Mouse (Mus musculus): ENCODE data around the gene Ephb3. TPM values are rescaled to one million over a fixed set of nuclear protein-coding genes. Genes with fewer than 3 reads are reported as not detected.

The Ephb3 gene
- polyA plus RNA-seq, 1 experiment from 2014 or later, result 19.4 TPM

DNA sequence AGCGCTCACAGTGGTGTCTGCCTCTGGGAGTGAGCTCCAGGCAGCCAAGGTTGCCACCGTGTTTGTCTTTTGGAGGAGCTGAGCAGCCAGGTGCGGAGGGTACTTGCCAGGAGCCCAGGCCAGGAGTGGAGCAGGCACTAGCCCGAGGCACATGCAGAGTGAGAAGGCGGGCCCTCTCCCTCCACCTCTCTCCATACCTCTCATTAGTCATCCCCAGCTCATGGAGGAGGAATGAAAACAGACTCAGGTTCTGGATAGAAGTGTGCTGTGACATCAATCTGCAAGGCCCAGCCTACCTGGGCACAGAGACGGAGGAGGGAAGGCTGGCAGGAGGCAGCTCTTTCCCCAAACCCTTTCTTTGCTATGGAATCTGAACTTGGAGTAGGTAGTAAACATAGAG lies 22.1 kb downstream of the Ephb3 start:
- H3K27me3 ChIP-seq, result no peaks in the 10 kb centered on the region
- no peak overlapping the region for H3K9ac ChIP-seq (replicated peaks)
- no peak overlapping the region for H3K4me3 ChIP-seq (replicated peaks)
- ATAC-seq, result no peak
- no peak overlapping the region for H3K4me2 ChIP-seq (replicated peaks)
- H3K36me3 ChIP-seq, result peaks cover 26% of the 10 kb centered on the region
- no peak overlapping the region for H3K27ac ChIP-seq
- peaks cover 11% of the 10 kb centered on the region for H3K4me1 ChIP-seq (replicated peaks)
- H3K9me3 ChIP-seq, result no peaks in the 10 kb centered on the region
- WGBS, result 82% methylated on average over 6 of the region's 6 CpGs

- H3K27ac ChIP-seq, result no peak overlapping the region
- H3K9ac ChIP-seq (replicated peaks), result no peak overlapping the region
- 75% methylated on average over 8 of the region's 8 CpGs for WGBS
- H3K36me3 ChIP-seq, result no peaks in the 10 kb centered on the region
- no peaks in the 10 kb centered on the region for H3K9me3 ChIP-seq
- H3K4me2 ChIP-seq (replicated peaks), result no peak overlapping the region
- no peak overlapping the region for H3K4me3 ChIP-seq (replicated peaks)
- peaks cover 11% of the 10 kb centered on the region; the same call in 1 of the 2 replicates for H3K27me3 ChIP-seq
- no peak for ATAC-seq
- H3K4me1 ChIP-seq (replicated peaks), result peaks cover 18% of the 10 kb centered on the region
These were observed 30.6 kb downstream of the Ephb3 start for GRCm38 (mm10) chr16:21235135-21235534.

GRCm38 (mm10) chr16:21238722-21239121 lies 34.2 kb downstream of the Ephb3 start:
- H3K4me3 ChIP-seq (replicated peaks), result no peak overlapping the region
- H3K9me3 ChIP-seq, result no peaks in the 10 kb centered on the region
- peaks cover 26% of the 10 kb centered on the region for H3K4me1 ChIP-seq (replicated peaks)
- peaks cover 17% of the 10 kb centered on the region for H3K27me3 ChIP-seq
- 22% methylated on average over 5 of the region's 5 CpGs for WGBS
- H3K27ac ChIP-seq, result no peak overlapping the region
- no peak overlapping the region for H3K9ac ChIP-seq (replicated peaks)
- peak; percentile 31 for ATAC-seq
- no peaks in the 10 kb centered on the region for H3K36me3 ChIP-seq
- no peak overlapping the region for H3K4me2 ChIP-seq (replicated peaks)

DNA sequence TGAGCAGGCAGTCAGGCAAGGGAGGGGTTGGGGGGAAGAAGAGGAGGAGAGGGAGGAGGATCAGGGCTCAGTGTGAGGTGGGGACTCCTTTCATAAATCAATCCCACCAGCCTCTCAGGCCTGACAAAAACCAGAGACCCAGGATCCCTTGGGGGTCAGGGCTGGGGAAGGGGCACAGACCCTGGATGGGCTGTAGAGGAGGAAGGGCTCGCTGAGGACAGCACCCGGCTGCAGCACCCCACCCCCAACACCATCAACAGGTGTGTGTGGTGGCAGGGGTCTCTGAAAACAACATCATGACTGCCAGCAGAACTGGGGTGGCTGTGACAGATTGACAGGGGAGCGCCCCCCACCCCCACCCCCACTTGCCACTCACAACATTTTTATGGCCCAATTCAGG lies 36.0 kb downstream of the Ephb3 start:
- Histone ChIP-seq H3K9me3 (no peaks in the 10 kb centered on the region), H3K4me2 (replicated peaks) (no peak overlapping the region), H3K9ac (replicated peaks) (no peak overlapping the region), H3K4me1 (replicated peaks) (peaks cover 30% of the 10 kb centered on the region), H3K27me3 (peaks cover 30% of the 10 kb centered on the region), H3K27ac (no peak overlapping the region), H3K4me3 (replicated peaks) (no peak overlapping the region), H3K36me3 (no peaks in the 10 kb centered on the region)
- 56% methylated on average over 3 of the region's 3 CpGs for WGBS
- no peak for ATAC-seq

- H3K27ac ChIP-seq, result no peak overlapping the region
- ATAC-seq, result no peak
- H3K36me3 ChIP-seq, result no peaks in the 10 kb centered on the region
- no peak overlapping the region for H3K4me2 ChIP-seq (replicated peaks)
- no peaks in the 10 kb centered on the region for H3K9me3 ChIP-seq
- H3K4me1 ChIP-seq (replicated peaks), result peaks cover 35% of the 10 kb centered on the region
- H3K9ac ChIP-seq (replicated peaks), result no peak overlapping the region
- no peak overlapping the region for H3K4me3 ChIP-seq (replicated peaks)
- peaks cover 31% of the 10 kb centered on the region for H3K27me3 ChIP-seq
These were observed 36.5 kb downstream of the Ephb3 start for GRCm38 (mm10) chr16:21241030-21241429.

DNA sequence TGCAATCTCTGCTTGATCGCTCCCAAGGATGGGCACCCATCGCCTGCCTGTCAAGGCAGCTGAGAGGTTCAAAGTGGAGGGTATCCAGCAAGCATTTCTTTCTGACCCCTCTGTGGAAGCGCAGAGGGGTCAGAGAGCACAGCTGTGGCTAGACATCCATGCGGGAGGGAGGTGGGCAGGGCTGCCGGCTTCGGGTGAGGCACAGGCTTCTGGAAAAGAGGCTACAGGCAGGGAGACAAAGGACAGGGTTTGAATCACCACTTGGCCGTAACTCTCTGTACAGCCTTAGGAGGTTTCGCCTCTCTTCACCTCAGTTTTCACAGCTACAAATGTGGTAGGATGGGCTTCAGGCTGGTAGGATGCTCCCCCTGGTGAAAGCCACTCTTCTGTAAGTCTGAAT lies 38.4 kb downstream of the Ephb3 start:
- no peak for ATAC-seq
- Histone ChIP-seq H3K36me3 (no peaks in the 10 kb centered on the region), H3K27me3 (peaks cover 45% of the 10 kb centered on the region), H3K4me3 (replicated peaks) (no peak overlapping the region), H3K9me3 (no peaks in the 10 kb centered on the region), H3K9ac (replicated peaks) (no peak overlapping the region), H3K4me2 (replicated peaks) (no peak overlapping the region), H3K27ac (no peak overlapping the region), H3K4me1 (replicated peaks) (peaks cover 48% of the 10 kb centered on the region)
- 28% methylated on average over 8 of the region's 8 CpGs for WGBS

DNA sequence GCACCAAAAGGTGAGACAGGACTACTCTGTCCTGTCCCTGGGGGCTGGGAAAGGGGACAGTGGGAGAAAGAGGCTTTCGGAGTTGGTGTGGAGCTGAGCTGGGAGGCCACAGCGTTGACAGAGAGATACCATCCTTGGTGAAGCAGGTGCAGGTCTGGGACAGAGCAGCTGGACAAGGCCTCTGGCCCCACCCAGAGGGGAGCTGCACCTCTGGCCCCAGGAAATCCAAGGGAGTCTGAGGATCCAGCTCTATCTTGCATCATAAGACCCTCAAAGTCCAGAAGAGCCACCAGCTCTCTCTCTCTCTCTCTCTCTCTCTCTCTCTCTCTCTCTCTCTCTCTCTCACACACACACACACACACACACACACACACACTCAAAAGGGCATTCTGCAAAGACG lies 40.2 kb downstream of the Ephb3 start:
- Histone ChIP-seq H3K27me3 (peaks cover 56% of the 10 kb centered on the region), H3K36me3 (no peaks in the 10 kb centered on the region), H3K4me2 (replicated peaks) (no peak overlapping the region), H3K4me1 (replicated peaks) (peaks cover 44% of the 10 kb centered on the region), H3K27ac (no peak overlapping the region), H3K9me3 (no peaks in the 10 kb centered on the region), H3K9ac (replicated peaks) (no peak overlapping the region), H3K4me3 (replicated peaks) (no peak overlapping the region)
- ATAC-seq, result no peak
- WGBS, result 54% methylated on average over 3 of the region's 3 CpGs

GRCm38 (mm10) chr16:21245387-21245786 lies 40.8 kb downstream of the Ephb3 start:
- Histone ChIP-seq H3K4me3 (replicated peaks) (no peak overlapping the region), H3K27me3 (peaks cover 61% of the 10 kb centered on the region), H3K9me3 (no peaks in the 10 kb centered on the region), H3K4me1 (replicated peaks) (peaks cover 44% of the 10 kb centered on the region), H3K36me3 (no peaks in the 10 kb centered on the region), H3K9ac (replicated peaks) (no peak overlapping the region), H3K4me2 (replicated peaks) (peak overlapping the region; percentile 80), H3K27ac (no peak overlapping the region)
- 0 out of 2 replicates have a peak, but pooled peaks have one; percentile 10 for ATAC-seq
- WGBS, result 15% methylated on average over 7 of the region's 7 CpGs

GRCm38 (mm10) chr16:21245931-21246390 lies 41.4 kb downstream of the Ephb3 start:
- ATAC-seq, result peak; percentile 88
- Histone ChIP-seq H3K27ac (no peak overlapping the region), H3K9me3 (no peaks in the 10 kb centered on the region), H3K4me1 (replicated peaks) (peaks cover 44% of the 10 kb centered on the region), H3K36me3 (no peaks in the 10 kb centered on the region), H3K9ac (replicated peaks) (peak overlapping the region; percentile 64), H3K27me3 (peaks cover 65% of the 10 kb centered on the region), H3K4me3 (replicated peaks) (peak overlapping the region; percentile 44), H3K4me2 (replicated peaks) (peak overlapping the region; percentile 80)
- under 1% methylated on average over 28 of the region's 29 CpGs for WGBS

DNA sequence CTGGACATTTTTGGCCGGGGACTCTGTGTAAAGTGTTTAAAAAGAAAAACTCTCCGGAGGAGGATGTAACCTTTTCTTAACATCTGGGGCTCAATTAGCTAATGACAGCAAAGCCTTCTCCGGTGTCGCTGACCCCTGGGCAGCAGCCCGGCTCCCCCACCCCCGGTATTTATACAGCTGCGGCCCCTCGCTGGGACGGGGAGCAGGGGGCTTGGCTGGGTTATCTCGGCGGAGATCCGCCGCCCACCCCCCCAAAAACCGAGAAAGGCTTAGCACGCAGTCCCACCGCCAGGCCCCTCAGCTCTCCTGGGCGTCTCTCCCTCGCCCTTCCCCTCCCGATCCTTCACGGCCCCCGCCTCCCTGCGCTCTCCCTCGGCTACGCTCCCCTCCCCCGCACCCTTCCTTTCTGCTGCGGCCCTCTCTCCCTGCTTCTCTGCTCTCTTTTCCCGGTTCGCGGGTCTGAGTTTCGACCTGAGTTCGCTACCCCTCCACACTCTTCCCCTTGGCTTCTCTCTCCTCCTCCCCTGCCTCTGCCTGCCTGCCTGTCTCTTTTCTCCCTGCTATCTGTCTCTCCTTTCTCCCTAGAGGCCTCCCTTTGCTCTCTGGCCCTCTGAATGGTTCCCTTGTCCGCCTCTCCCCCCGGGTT lies 42.0 kb downstream of the Ephb3 start:
- WGBS, result 1% methylated on average over 30 of the region's 33 CpGs
- Histone ChIP-seq H3K4me2 (replicated peaks) (peak overlapping the region; percentile 80), H3K4me3 (replicated peaks) (peak overlapping the region; percentile 44), H3K9me3 (no peaks in the 10 kb centered on the region), H3K36me3 (no peaks in the 10 kb centered on the region), H3K27ac (no peak overlapping the region), H3K4me1 (replicated peaks) (peaks cover 44% of the 10 kb centered on the region), H3K9ac (replicated peaks) (peak overlapping the region; percentile 64), H3K27me3 (peaks cover 71% of the 10 kb centered on the region)
- ATAC-seq, result peak; percentile 34

GRCm38 (mm10) chr16:21247037-21247432 lies 42.5 kb downstream of the Ephb3 start:
- Histone ChIP-seq H3K36me3 (no peaks in the 10 kb centered on the region), H3K4me2 (replicated peaks) (peak overlapping the region; percentile 80), H3K9ac (replicated peaks) (peak overlapping the region; percentile 64; the same call in 1 of the 2 replicates), H3K9me3 (no peaks in the 10 kb centered on the region), H3K27me3 (peaks cover 71% of the 10 kb centered on the region), H3K4me3 (replicated peaks) (0 out of 2 replicates have a peak overlapping the region, but pooled peaks have one; percentile 44), H3K27ac (no peak overlapping the region), H3K4me1 (replicated peaks) (peaks cover 44% of the 10 kb centered on the region)
- ATAC-seq, result 0 out of 2 replicates have a peak, but pooled peaks have one; percentile 20
- WGBS, result 4% methylated on average over 4 of the region's 4 CpGs

GRCm38 (mm10) chr16:21247871-21248712 lies 43.5 kb downstream of the Ephb3 start:
- Histone ChIP-seq H3K9me3 (no peaks in the 10 kb centered on the region), H3K27ac (no peak overlapping the region), H3K4me1 (replicated peaks) (peaks cover 41% of the 10 kb centered on the region), H3K4me3 (replicated peaks) (peak overlapping the region; percentile 36), H3K4me2 (replicated peaks) (peak overlapping the region; percentile 65), H3K9ac (replicated peaks) (peak overlapping the region; percentile 59), H3K36me3 (no peaks in the 10 kb centered on the region), H3K27me3 (peaks cover 69% of the 10 kb centered on the region)
- WGBS, result 3% methylated on average over 38 of the region's 38 CpGs
- ATAC-seq, result 0 out of 2 replicates have a peak, but pooled peaks have one; percentile 12

Measured in midbrain, embryonic 13.5 days (tissue).